Mouse (Mus musculus) ES-E14 (cell line): Measurements from ENCODE around the gene Hrh2. TPM values are rescaled to one million over a fixed set of nuclear protein-coding genes. Genes with fewer than 3 reads are reported as not detected.

Source experiments
- DNase-seq: peaks from one replicate; pipeline ENCODE4 v3.0.0-alpha.2; 2013; ENCODE audit warnings: low read depth, low spot score
- H3K27ac ChIP-seq: 2 replicates; pipeline ENCODE4 v1.5.1; 2012; ENCODE audit warnings: low read depth, mild to moderate bottlenecking, low read length, moderate library complexity, mixed read lengths; ENCODE audit not compliant: poor library complexity, insufficient read depth, severe bottlenecking
- H3K36me3 ChIP-seq: 2 replicates; pipeline ENCODE4 v1.6.1; 2012; ENCODE audit warnings: mild to moderate bottlenecking, low read length, moderate library complexity, mixed read lengths; ENCODE audit not compliant: control insufficient read depth, poor library complexity, insufficient read depth, severe bottlenecking
- H3K4me1 ChIP-seq, 2 experiments: fragments of 150-350 bp in 1 of 2; sonication (generic) in 1 of 2; 2 replicates each; pipeline ENCODE4 v1.6.1; 2012; ENCODE audit warnings: low read length in 2 of 2, mild to moderate bottlenecking in 1 of 2, mixed read lengths in 1 of 2; ENCODE audit not compliant: control insufficient read depth in 2 of 2, insufficient read depth in 2 of 2, poor library complexity in 1 of 2
- H3K4me3 ChIP-seq, 2 experiments: fragments of 150-350 bp in 1 of 2; sonication (generic) in 1 of 2; 2 replicates each; pipeline ENCODE4 v1.5.1; 2012; ENCODE audit warnings: low read length in 2 of 2, low read depth in 1 of 2, mild to moderate bottlenecking in 1 of 2, mixed read lengths in 1 of 2; ENCODE audit not compliant: insufficient read depth in 1 of 2, poor library complexity in 1 of 2, severe bottlenecking in 1 of 2
- H3K9ac ChIP-seq: 2 replicates; pipeline ENCODE4 v1.6.1; 2012; ENCODE audit warnings: low read depth, mild to moderate bottlenecking, low read length, mixed read lengths; ENCODE audit not compliant: poor library complexity, insufficient read depth, severe bottlenecking
- H3K9me3 ChIP-seq: fragments of 150-350 bp; sonication (generic); 2 replicates; pipeline ENCODE4 v1.6.1; 2012; ENCODE audit warnings: low read depth, mild to moderate bottlenecking, low read length; ENCODE audit not compliant: control insufficient read depth, insufficient read depth
- CHD2 ChIP-seq: IDR thresholded peaks from 2 replicates; pipeline ENCODE4 v1.6.1; 2014; ENCODE audit warnings: mild to moderate bottlenecking, low read depth, low read length, inconsistent platforms
- HCFC1 ChIP-seq: IDR thresholded peaks from 2 replicates; pipeline ENCODE4 v1.6.1; 2012; ENCODE audit warnings: low read length, inconsistent platforms, borderline replicate concordance; ENCODE audit not compliant: insufficient read depth
- MAFK ChIP-seq: IDR thresholded peaks from 2 replicates; pipeline ENCODE4 v1.6.1; 2014; ENCODE audit warnings: mild to moderate bottlenecking, low read depth, low read length, inconsistent platforms; ENCODE audit not compliant: insufficient read depth
- ZC3H11A ChIP-seq: IDR thresholded peaks from 2 replicates; pipeline ENCODE4 v1.6.1; 2012; ENCODE audit warnings: low read depth, mild to moderate bottlenecking, inconsistent platforms, low read length, borderline replicate concordance
- ZNF384 ChIP-seq: IDR thresholded peaks from 2 replicates; pipeline ENCODE4 v1.6.1; 2012; ENCODE audit warnings: low read depth, low read length, inconsistent platforms
- in situ Hi-C, 2 experiments: fragments of 600-800 bp; cut with MboI; formaldehyde crosslinking; loops; one replicate each; pipeline ENCODE4 v1.15.1; 2025; ENCODE audit warnings: low sequenced_read_pairs in 2 of 2, inconsistent platforms in 1 of 2; ENCODE audit not compliant: unreplicated experiment in 2 of 2
- total RNA-seq: library from RNA; depleted of rRNA; stranded (reverse); fragments of 300-350 nt; gene quantifications from 2 replicates; pipeline ENCODE4 v1.2.3, GENCODE M21; 2012

Gene Hrh2
- total RNA-seq, 1 experiment = 0.62 TPM

GRCm38 (mm10) chr13:54257580-54258223, 65.8 kb downstream of the Hrh2 start:
- Histone ChIP-seq H3K4me3 (no peak overlapping the region), H3K9ac (no peak overlapping the region), H3K27ac (no peak overlapping the region), H3K36me3 (no peaks in the 10 kb centered on the region), H3K9me3 (no peaks in the 10 kb centered on the region), H3K4me1 (peaks cover 5 to 33% of the 10 kb centered on the region in 2 experiments; a peak in 3 of 4 replicates)
- in situ Hi-C loops = no loop called here
- TF ChIP-seq HCFC1 (no peak), ZC3H11A (no peak), ZNF384 (no peak), MAFK (no peak), CHD2 (no peak)
- DNase-seq = no peak

GRCm38 (mm10) chr13:54258231-54258743, 66.4 kb downstream of the Hrh2 start:
- no peak overlapping the region for H3K4me3 ChIP-seq
- no peak overlapping the region for H3K9ac ChIP-seq
- no peaks in the 10 kb centered on the region for H3K36me3 ChIP-seq
- H3K4me1 ChIP-seq = peaks cover 5 to 33% of the 10 kb centered on the region in 2 experiments; a peak in 3 of 4 replicates
- TF ChIP-seq HCFC1 (no peak), MAFK (no peak), ZNF384 (no peak), ZC3H11A (no peak), CHD2 (no peak)
- H3K27ac ChIP-seq = no peak overlapping the region
- H3K9me3 ChIP-seq = no peaks in the 10 kb centered on the region
- in situ Hi-C loops = no loop called here
- no peak for DNase-seq

GRCm38 (mm10) chr13:54260318-54260717, 68.4 kb downstream of the Hrh2 start:
- Histone ChIP-seq H3K9me3 (no peaks in the 10 kb centered on the region), H3K4me3 (no peak overlapping the region), H3K4me1 (peaks cover 5 to 31% of the 10 kb centered on the region in 2 experiments; a peak in 3 of 4 replicates), H3K9ac (no peak overlapping the region), H3K36me3 (no peaks in the 10 kb centered on the region), H3K27ac (no peak overlapping the region)
- TF ChIP-seq MAFK (no peak), ZNF384 (no peak), ZC3H11A (no peak), CHD2 (no peak), HCFC1 (no peak)
- no peak for DNase-seq
- in situ Hi-C loops = no loop called here

- TF ChIP-seq MAFK = no peak
- TF ChIP-seq ZNF384 = no peak
- TF ChIP-seq HCFC1 = no peak
- TF ChIP-seq CHD2 = no peak
- no peak for TF ChIP-seq ZC3H11A
- no peak overlapping the region for H3K4me3 ChIP-seq
- H3K9me3 ChIP-seq = no peaks in the 10 kb centered on the region
- H3K9ac ChIP-seq = no peak overlapping the region
- H3K4me1 ChIP-seq = peaks cover 5 to 15% of the 10 kb centered on the region in 2 experiments; a peak in 3 of 4 replicates
- no peak for DNase-seq
- H3K36me3 ChIP-seq = no peaks in the 10 kb centered on the region
- in situ Hi-C loops = no loop called here
- H3K27ac ChIP-seq = no peak overlapping the region
Measured at GRCm38 (mm10) chr13:54262741-54263510, 71.0 kb downstream of the Hrh2 start.
